Mouse (Mus musculus) colon, adult 2 months (tissue): Measurements from ENCODE around the gene Zc3h4. TPM values are rescaled to one million over a fixed set of nuclear protein-coding genes. Genes with fewer than 3 reads are reported as not detected.

ENCODE experiments used
- polyA plus RNA-seq: library from polyadenylated mRNA; depleted of rRNA; stranded (reverse); fragments of >200 nt; gene quantifications from 2 replicates; pipeline ENCODE4 v1.2.3, GENCODE M21; 2012; rRNA removed

Gene Zc3h4
- 37.3 and 41.9 TPM in 2 replicates for polyA plus RNA-seq

GRCm38 (mm10) chr7:16400689-16401611 lies at the start of gene Zc3h4:
Gene Zc3h4, plus strand, starts transcription at chr7:16400910.

GRCm38 (mm10) chr7:16387160-16388041 lies 13.3 kb upstream of the Zc3h4 start, which contains the start of gene Sae1:
Gene Sae1, minus strand, starts transcription at chr7:16387806.

GRCm38 (mm10) chr7:16452587-16453073 lies 51.9 kb downstream of the Zc3h4 start, which contains the start of gene Tmem160:
Gene Tmem160, plus strand, starts transcription at chr7:16452779.

GRCm38 (mm10) chr7:16477628-16478027 lies 76.9 kb downstream of the Zc3h4 start, which contains the start of gene Npas1:
Gene Npas1, minus strand, starts transcription at chr7:16477728.

Other genes starting within 250 kb of the Zc3h4 start
- 31.7 and 39.9 TPM in 2 replicates for gene Meis3, start 225.8 kb upstream of the Zc3h4 start, polyA plus RNA-seq
- gene Dhx34, start 178.9 kb upstream of the Zc3h4 start, polyA plus RNA-seq: 38.2 and 46.5 TPM in 2 replicates
- gene C5ar2, start 156.8 kb upstream of the Zc3h4 start, polyA plus RNA-seq: 0.50 and 0.75 TPM in 2 replicates
- 15.0 and 18.4 TPM in 2 replicates for gene C5ar1, start 141.4 kb upstream of the Zc3h4 start, polyA plus RNA-seq
- gene Inafm1, start 127.3 kb upstream of the Zc3h4 start, polyA plus RNA-seq: 131 and 153 TPM in 2 replicates
- 51.1 and 51.3 TPM in 2 replicates for gene Ccdc9, start 114.1 kb upstream of the Zc3h4 start, polyA plus RNA-seq
- gene Bbc3, start 92.5 kb upstream of the Zc3h4 start, polyA plus RNA-seq: 33.1 and 34.1 TPM in 2 replicates
- gene Sae1, start 13.1 kb upstream of the Zc3h4 start, polyA plus RNA-seq: 25.3 and 26.1 TPM in 2 replicates
- 151 and 215 TPM in 2 replicates for gene Tmem160, start 51.9 kb downstream of the Zc3h4 start, polyA plus RNA-seq
- 0.07 TPM in 1 of 2 replicates, not detected in the other for gene Npas1, start 76.8 kb downstream of the Zc3h4 start, polyA plus RNA-seq
- gene Arhgap35, start 214.1 kb downstream of the Zc3h4 start, polyA plus RNA-seq: 19.1 and 19.6 TPM in 2 replicates